Mouse (Mus musculus): ENCODE measurements around the gene Nckap5. TPM values are rescaled to one million over a fixed set of nuclear protein-coding genes. Genes with fewer than 3 reads are reported as not detected.
A peak's percentile ranks its signal among the peaks of the same experiment; 100 is the strongest.

The Nckap5 gene
- 1.5 TPM for polyA plus RNA-seq (2021)

- ChIA-PET POLR2A (interaction anchor here (1.2 kb wide), 1 partner anchor 29 kb away, joined by 3 read pairs; no protein-coding TSS in a partner anchor), CTCF (interaction anchor here (1.6 kb wide), 1 partner anchor 17 kb away, joined by 3 read pairs; no protein-coding TSS in a partner anchor)
- no peaks in the 10 kb centered on the region for H3K27me3 ChIP-seq
- DNase-seq (ENCODE audit: low read depth, low spot score) (peak; percentile 63), ATAC-seq (peak; percentile 86)
- no peak for TF ChIP-seq CTCF (IDR thresholded peaks at IDR 0.05)
- in situ Hi-C loops (cut with MboI; ENCODE audit: low pct_unique_long_range_greater_than_20kb) = no loop called here
Observed at GRCm38 (mm10) chr1:126830031-126830927, at the start of gene Nckap5. Nckap5 (minus strand) TSS chr1:126830799.

- in situ Hi-C loops (cut with MboI; ENCODE audit: low pct_unique_long_range_greater_than_20kb) = no loop called here
- DNase-seq (ENCODE audit: low read depth, low spot score) (no peak), ATAC-seq (no peak)
- ChIA-PET CTCF (no interaction called here), POLR2A (no interaction called here)
- TF ChIP-seq CTCF (IDR thresholded peaks at IDR 0.05) = no peak
- no peaks in the 10 kb centered on the region for H3K27me3 ChIP-seq
Observed at GRCm38 (mm10) chr1:126877495-126877894, 46.9 kb upstream of the Nckap5 start.

GRCm38 (mm10) chr1:126868372-126868771 lies 37.8 kb upstream of the Nckap5 start:
- in situ Hi-C loops (cut with MboI; ENCODE audit: low pct_unique_long_range_greater_than_20kb) = no loop called here
- TF ChIP-seq CTCF (IDR thresholded peaks at IDR 0.05) = no peak
- ATAC-seq (no peak), DNase-seq (ENCODE audit: low read depth, low spot score) (no peak)
- ChIA-PET CTCF (no interaction called here), POLR2A (no interaction called here)
- H3K27me3 ChIP-seq = no peaks in the 10 kb centered on the region

DNA sequence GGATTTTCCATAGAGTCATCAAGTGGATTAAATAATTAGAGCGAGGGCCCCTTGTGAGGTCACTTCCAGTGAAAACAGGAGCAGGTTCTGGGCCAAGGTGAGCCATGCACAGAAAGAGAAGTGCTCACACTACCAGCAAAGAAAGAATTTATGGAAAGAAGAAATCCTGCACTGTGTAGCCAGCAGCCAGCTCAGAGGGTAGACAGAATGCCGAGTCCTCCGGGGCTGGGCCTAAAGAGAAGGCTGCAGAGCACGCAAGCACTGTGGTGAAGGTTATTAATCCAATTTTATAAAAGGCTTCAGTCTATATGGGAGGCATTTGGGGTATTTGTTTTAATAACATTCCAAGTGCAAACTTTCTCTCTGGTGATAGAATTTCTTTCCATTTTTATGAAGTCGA lies 37.3 kb upstream of the Nckap5 start:
- ATAC-seq (no peak), DNase-seq (ENCODE audit: low read depth, low spot score) (no peak)
- no peak for TF ChIP-seq CTCF (IDR thresholded peaks at IDR 0.05)
- ChIA-PET CTCF (no interaction called here), POLR2A (no interaction called here)
- H3K27me3 ChIP-seq = no peaks in the 10 kb centered on the region
- in situ Hi-C loops (cut with MboI; ENCODE audit: low pct_unique_long_range_greater_than_20kb) = no loop called here

DNA sequence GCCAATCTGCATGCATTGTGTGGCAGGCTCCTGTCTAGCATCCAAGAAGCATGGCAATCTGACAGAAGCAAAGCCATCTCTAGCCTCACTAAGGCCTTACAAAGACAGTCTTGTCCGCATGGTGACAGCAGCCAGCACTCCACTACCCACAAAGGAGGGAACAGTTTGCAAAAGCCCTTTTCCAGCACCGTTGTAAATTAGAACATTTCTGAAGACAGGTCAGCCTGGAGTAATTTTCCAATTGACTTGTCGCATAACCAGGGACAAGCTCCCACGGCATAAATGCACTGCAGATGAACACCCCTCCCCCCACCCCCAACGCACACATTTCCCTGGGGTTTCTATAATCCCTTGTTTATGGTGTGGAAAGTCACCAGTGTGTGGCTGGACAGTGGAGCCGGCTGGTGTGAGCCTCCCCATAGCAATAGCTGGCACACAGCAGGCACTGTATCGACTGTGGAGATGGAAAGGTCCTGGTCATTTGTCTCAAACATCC lies 35.0 kb upstream of the Nckap5 start:
- no peak for DNase-seq (ENCODE audit: low read depth, low spot score)

DNA sequence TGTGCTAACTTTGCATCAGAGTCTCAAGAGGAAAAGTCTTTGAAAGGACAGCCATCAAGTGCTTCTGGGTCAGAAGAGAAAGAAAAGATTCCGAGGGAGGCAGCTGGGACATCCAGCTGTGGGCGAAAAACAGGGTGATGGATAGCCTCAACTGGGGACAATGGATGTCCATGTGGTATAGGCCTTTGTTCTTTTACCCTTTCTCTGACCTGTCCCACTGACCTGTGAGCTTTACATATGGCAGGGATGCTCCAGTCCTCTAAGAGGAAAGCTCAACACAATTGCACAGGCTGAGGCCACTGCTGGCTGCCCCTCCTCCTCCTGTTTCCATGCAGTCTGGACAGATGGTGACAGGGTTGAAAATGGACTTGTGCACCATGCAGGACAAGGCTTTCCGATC lies 31.2 kb upstream of the Nckap5 start:
- in situ Hi-C loops (cut with MboI; ENCODE audit: low pct_unique_long_range_greater_than_20kb) = no loop called here
- ATAC-seq = no peak
- CTCF ChIA-PET = no interaction called here
- POLR2A ChIA-PET = no interaction called here
- no peak for TF ChIP-seq CTCF (IDR thresholded peaks at IDR 0.05)
- no peak for DNase-seq (ENCODE audit: low read depth, low spot score)
- no peaks in the 10 kb centered on the region for H3K27me3 ChIP-seq

More for the DNA sequence above, 35.0 kb upstream of the Nckap5 start:
- ATAC-seq = no peak
- POLR2A ChIA-PET = no interaction called here
- no peaks in the 10 kb centered on the region for H3K27me3 ChIP-seq
- CTCF ChIA-PET = no interaction called here
- no peak for TF ChIP-seq CTCF (IDR thresholded peaks at IDR 0.05)
- in situ Hi-C loops (cut with MboI; ENCODE audit: low pct_unique_long_range_greater_than_20kb) = no loop called here

DNA sequence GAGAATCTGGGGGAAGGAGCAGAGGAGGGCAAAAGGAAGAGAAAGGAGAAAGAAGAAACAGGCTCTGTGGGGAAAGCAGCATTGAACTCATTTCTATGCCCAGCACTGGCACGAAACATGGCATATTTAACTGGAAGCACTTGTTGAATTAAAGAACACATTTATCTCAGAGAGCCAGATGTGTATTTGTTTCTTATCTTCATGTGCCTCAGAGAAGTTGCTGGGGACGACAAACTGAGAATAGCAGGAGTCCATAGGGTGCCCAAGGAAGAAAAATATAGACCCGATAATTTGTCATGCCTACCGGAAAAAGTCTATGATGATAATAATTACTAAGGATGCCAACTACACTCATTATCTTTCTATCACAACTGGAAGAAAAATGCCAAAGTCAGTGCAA lies 29.9 kb upstream of the Nckap5 start:
- in situ Hi-C loops (cut with MboI; ENCODE audit: low pct_unique_long_range_greater_than_20kb) = no loop called here
- no peak for TF ChIP-seq CTCF (IDR thresholded peaks at IDR 0.05)
- POLR2A ChIA-PET = no interaction called here
- CTCF ChIA-PET = no interaction called here
- DNase-seq (ENCODE audit: low read depth, low spot score) = no peak
- no peak for ATAC-seq
- no peaks in the 10 kb centered on the region for H3K27me3 ChIP-seq

GRCm38 (mm10) chr1:126849481-126849880 lies 18.9 kb upstream of the Nckap5 start:
- ChIA-PET POLR2A (no interaction called here), CTCF (interaction anchor here (1.4 kb wide), 1 partner anchor 9 kb away, joined by 4 read pairs; no protein-coding TSS in a partner anchor)
- in situ Hi-C loops (cut with MboI; ENCODE audit: low pct_unique_long_range_greater_than_20kb) = no loop called here
- ATAC-seq (no peak), DNase-seq (ENCODE audit: low read depth, low spot score) (no peak)
- TF ChIP-seq CTCF (IDR thresholded peaks at IDR 0.05) = no peak
- no peaks in the 10 kb centered on the region for H3K27me3 ChIP-seq

GRCm38 (mm10) chr1:126846317-126846716 lies 15.7 kb upstream of the Nckap5 start:
- ChIA-PET POLR2A (no interaction called here), CTCF (interaction anchor here (1.3 kb wide), 1 partner anchor 15 kb away, joined by 3 read pairs; the partner anchor contains the start of gene Nckap5)
- ATAC-seq (no peak), DNase-seq (ENCODE audit: low read depth, low spot score) (no peak)
- no peaks in the 10 kb centered on the region for H3K27me3 ChIP-seq
- in situ Hi-C loops (cut with MboI; ENCODE audit: low pct_unique_long_range_greater_than_20kb) = no loop called here
- TF ChIP-seq CTCF (IDR thresholded peaks at IDR 0.05) = no peak

- no peak for DNase-seq (ENCODE audit: low read depth, low spot score)
- no peaks in the 10 kb centered on the region for H3K27me3 ChIP-seq
- no peak for TF ChIP-seq CTCF (IDR thresholded peaks at IDR 0.05)
- ChIA-PET POLR2A (no interaction called here), CTCF (no interaction called here)
- no peak for ATAC-seq
- in situ Hi-C loops (cut with MboI; ENCODE audit: low pct_unique_long_range_greater_than_20kb) = no loop called here
Observed at GRCm38 (mm10) chr1:126832885-126833284, 2.3 kb upstream of the Nckap5 start.

- ATAC-seq = no peak
- DNase-seq (ENCODE audit: low read depth, low spot score) = no peak
- ChIA-PET CTCF (no interaction called here), POLR2A (no interaction called here)
- H3K27me3 ChIP-seq = no peaks in the 10 kb centered on the region
- in situ Hi-C loops (cut with MboI; ENCODE audit: low pct_unique_long_range_greater_than_20kb) = no loop called here
- no peak for TF ChIP-seq CTCF (IDR thresholded peaks at IDR 0.05)
Observed at GRCm38 (mm10) chr1:126829031-126829430, 1.6 kb downstream of the Nckap5 start.
